Mouse (Mus musculus) heart, adult 11 months (tissue): ENCODE results near the gene Tmem120b.

ENCODE experiments used
- DNase-seq: peaks from one replicate; pipeline ENCODE4 v3.0.0; 2022

The Tmem120b gene

DNA sequence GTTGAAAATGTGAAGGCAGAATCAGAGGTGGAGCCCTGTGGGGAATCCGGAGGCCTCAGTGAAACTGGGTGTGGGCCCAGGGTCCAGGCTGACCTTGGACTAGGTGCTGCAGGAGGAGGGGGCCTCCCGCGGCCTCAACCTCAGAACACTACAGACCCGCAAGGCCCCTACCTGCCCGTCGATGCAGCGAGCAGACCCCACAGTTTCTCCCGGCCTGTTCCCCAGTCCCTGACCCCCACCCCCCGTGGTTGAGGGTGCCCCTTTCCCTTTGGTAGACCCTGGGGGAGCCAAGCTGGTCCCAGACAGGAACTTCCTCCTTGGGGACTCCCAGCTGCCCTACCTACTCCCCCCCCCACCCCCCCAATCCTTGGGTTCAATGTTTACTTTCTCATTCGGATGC is 98.2 kb downstream of the Tmem120b start:
- peak; percentile 90 for DNase-seq
